Mouse (Mus musculus): Measurements from ENCODE around the gene Dennd6a. TPM values are rescaled to one million over a fixed set of nuclear protein-coding genes. Genes with fewer than 3 reads are reported as not detected.

The Dennd6a gene
- polyA plus RNA-seq, 1 experiment: 50.2 TPM

- TF ChIP-seq POLR2A (IDR thresholded peaks at IDR 0.05; ENCODE audit: borderline replicate concordance, low read depth, low read length) (no peak), CTCF (IDR thresholded peaks at IDR 0.05; ENCODE audit: low read depth, low read length) (no peak)
- H3K4me1 ChIP-seq (ENCODE audit: control insufficient read depth, insufficient read depth, low read length): peaks cover 3% of the 10 kb centered on the region; the same call in 1 of the 2 replicates
- no peak overlapping the region for H3K27ac ChIP-seq (ENCODE audit: insufficient read depth, low read depth, low read length)
- H3K4me3 ChIP-seq (ENCODE audit: insufficient read depth, low read length): no peak overlapping the region
Measured at GRCm38 (mm10) chr14:26595167-26595566, 21.5 kb downstream of the Dennd6a start.

DNA sequence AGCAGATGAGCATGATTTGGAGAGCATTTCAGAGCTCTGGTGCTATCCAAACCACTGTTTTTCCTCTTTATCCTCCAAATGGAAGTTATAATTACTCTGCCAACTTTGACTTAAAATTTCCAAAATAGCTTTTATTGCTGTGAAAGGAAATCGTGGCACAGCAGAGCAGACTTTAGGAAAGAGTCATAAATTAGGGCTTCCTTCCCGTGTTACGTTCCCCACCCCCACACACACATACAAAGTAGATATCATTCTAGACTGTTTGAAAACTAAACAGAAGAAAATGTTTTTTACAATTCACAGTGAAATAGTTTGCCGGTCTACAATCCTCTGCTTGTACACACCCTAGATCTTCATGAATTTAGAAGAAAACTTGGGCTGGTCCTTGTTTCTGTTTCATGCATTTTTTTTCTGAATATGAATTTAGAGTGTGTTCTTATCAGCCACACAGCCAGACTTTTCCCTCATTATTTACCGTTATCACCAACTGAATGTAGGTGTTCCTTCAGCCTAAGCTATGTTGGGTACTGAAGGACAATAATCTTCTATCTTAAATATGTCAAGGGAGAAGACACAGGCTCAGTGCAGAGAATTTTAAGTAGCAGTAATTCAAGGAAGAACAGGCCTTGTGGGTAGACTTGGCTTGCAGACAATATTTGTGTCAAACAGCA lies 22.2 kb downstream of the Dennd6a start:
- Histone ChIP-seq H3K27ac (ENCODE audit: insufficient read depth, low read depth, low read length) (no peak overlapping the region), H3K4me3 (ENCODE audit: insufficient read depth, low read length) (no peak overlapping the region), H3K4me1 (ENCODE audit: control insufficient read depth, insufficient read depth, low read length) (peaks cover 3% of the 10 kb centered on the region; the same call in 1 of the 2 replicates)
- TF ChIP-seq POLR2A (IDR thresholded peaks at IDR 0.05; ENCODE audit: borderline replicate concordance, low read depth, low read length) (no peak), CTCF (IDR thresholded peaks at IDR 0.05; ENCODE audit: low read depth, low read length) (no peak)

DNA sequence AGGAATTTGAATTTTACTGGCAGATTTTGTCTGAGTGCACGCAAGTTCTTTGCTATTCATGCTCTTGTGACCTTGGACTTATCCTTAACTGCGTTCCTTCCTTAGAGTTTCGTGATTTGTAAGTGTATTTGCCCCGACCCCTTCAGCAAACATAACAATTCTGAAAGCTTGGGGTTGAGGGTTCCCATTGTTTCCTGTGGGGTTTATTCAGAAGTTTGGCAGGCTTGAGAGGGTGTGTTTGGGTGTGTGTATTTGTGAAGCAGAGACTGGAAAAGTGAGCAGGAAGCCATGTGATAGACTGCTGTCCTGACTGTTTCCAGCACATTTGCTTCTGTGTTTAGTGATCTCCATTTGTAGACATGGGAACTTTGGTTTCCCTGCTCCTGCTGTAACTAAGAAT lies 31.7 kb downstream of the Dennd6a start:
- no peak overlapping the region for H3K27ac ChIP-seq (ENCODE audit: insufficient read depth, low read depth, low read length)
- H3K4me1 ChIP-seq (ENCODE audit: control insufficient read depth, insufficient read depth, low read length): 0 out of 2 replicates have a peak, but pooled peaks cover 2% of the 10 kb centered on the region
- H3K4me3 ChIP-seq (ENCODE audit: insufficient read depth, low read length): no peak overlapping the region
- TF ChIP-seq POLR2A (IDR thresholded peaks at IDR 0.05; ENCODE audit: borderline replicate concordance, low read depth, low read length) (no peak), CTCF (IDR thresholded peaks at IDR 0.05; ENCODE audit: low read depth, low read length) (no peak)

DNA sequence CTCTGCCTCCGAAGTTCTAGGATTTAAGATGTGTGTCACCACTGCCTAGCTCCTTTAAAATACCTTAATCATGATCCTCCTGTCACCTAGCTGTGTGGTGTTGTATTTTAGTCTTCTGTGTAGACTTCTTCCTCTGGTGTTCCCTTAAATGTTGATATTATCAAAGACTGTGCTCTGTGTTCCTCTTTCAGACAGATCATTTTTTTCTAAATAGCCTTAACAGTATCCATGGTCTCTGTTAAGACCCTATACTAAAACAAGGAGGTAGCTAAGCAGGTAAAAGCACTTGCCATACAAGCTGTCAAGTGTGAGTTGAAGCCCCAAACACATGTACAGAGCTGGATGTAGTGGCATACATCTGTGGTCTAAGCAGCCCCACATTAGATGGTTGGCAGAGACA lies 36.0 kb downstream of the Dennd6a start:
- peaks cover 15% of the 10 kb centered on the region for H3K4me1 ChIP-seq (ENCODE audit: control insufficient read depth, insufficient read depth, low read length)
- H3K27ac ChIP-seq (ENCODE audit: insufficient read depth, low read depth, low read length): no peak overlapping the region
- no peak overlapping the region for H3K4me3 ChIP-seq (ENCODE audit: insufficient read depth, low read length)
- TF ChIP-seq CTCF (IDR thresholded peaks at IDR 0.05; ENCODE audit: low read depth, low read length) (no peak), POLR2A (IDR thresholded peaks at IDR 0.05; ENCODE audit: borderline replicate concordance, low read depth, low read length) (no peak)

DNA sequence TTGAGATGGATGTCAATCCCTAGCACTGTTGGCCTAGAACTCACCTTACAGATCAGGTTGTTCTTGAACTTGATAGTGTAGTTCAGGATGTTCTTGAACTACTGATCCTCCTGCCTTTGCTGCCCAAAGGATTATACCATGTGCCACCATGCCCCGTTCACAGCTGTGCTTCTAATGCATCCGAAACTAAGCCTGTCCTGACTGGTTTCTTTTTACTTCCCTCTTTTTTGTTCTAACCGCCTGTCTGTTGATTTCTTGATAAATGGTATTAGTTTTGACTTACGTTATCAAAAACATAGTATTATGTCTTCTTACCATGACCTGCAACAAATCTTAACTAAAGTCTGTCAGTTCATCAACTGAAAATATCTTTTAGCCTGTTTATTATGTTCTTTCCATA lies 37.0 kb downstream of the Dennd6a start:
- Histone ChIP-seq H3K4me1 (ENCODE audit: control insufficient read depth, insufficient read depth, low read length) (peaks cover 15% of the 10 kb centered on the region), H3K27ac (ENCODE audit: insufficient read depth, low read depth, low read length) (no peak overlapping the region), H3K4me3 (ENCODE audit: insufficient read depth, low read length) (no peak overlapping the region)
- TF ChIP-seq CTCF (IDR thresholded peaks at IDR 0.05; ENCODE audit: low read depth, low read length) (no peak), POLR2A (IDR thresholded peaks at IDR 0.05; ENCODE audit: borderline replicate concordance, low read depth, low read length) (no peak)

DNA sequence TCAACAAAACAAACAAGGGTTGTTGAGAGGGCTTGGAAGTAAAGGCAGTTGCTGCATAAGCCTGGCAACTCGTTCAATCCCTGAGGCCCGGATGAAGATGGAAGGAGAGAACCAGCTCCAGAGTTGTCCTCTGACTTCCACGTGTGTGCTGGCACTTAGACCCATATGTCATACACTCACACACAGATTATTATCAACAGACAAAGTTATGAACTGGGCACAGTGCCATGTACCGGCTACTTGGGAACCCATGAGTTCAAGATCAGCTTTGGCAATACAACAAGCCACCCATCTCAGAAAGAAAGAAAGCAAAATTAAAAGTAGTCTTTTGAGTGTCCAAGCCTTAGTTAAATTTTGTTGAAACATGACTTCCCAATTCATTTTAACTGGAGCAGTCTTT lies 51.6 kb downstream of the Dennd6a start:
- Histone ChIP-seq H3K27ac (ENCODE audit: insufficient read depth, low read depth, low read length) (no peak overlapping the region), H3K4me3 (ENCODE audit: insufficient read depth, low read length) (no peak overlapping the region), H3K4me1 (ENCODE audit: control insufficient read depth, insufficient read depth, low read length) (peaks cover 42% of the 10 kb centered on the region)
- TF ChIP-seq POLR2A (IDR thresholded peaks at IDR 0.05; ENCODE audit: borderline replicate concordance, low read depth, low read length): no peak
- TF ChIP-seq CTCF (IDR thresholded peaks at IDR 0.05; ENCODE audit: low read depth, low read length): no peak

- Histone ChIP-seq H3K4me3 (ENCODE audit: insufficient read depth, low read length) (no peak overlapping the region), H3K27ac (ENCODE audit: insufficient read depth, low read depth, low read length) (peak overlapping the region; percentile 92), H3K4me1 (ENCODE audit: control insufficient read depth, insufficient read depth, low read length) (peaks cover 42% of the 10 kb centered on the region)
- TF ChIP-seq CTCF (IDR thresholded peaks at IDR 0.05; ENCODE audit: low read depth, low read length) (no peak), POLR2A (IDR thresholded peaks at IDR 0.05; ENCODE audit: borderline replicate concordance, low read depth, low read length) (no peak)
Measured at GRCm38 (mm10) chr14:26626605-26627140, 53.0 kb downstream of the Dennd6a start.

- Histone ChIP-seq H3K27ac (ENCODE audit: insufficient read depth, low read depth, low read length) (peak overlapping the region; percentile 71), H3K4me1 (ENCODE audit: control insufficient read depth, insufficient read depth, low read length) (peaks cover 5% of the 10 kb centered on the region), H3K4me3 (ENCODE audit: insufficient read depth, low read length) (peak overlapping the region; percentile 58)
- TF ChIP-seq POLR2A (IDR thresholded peaks at IDR 0.05; ENCODE audit: borderline replicate concordance, low read depth, low read length) (no peak), CTCF (IDR thresholded peaks at IDR 0.05; ENCODE audit: low read depth, low read length) (no peak)
Measured at GRCm38 (mm10) chr14:26637025-26637850, 63.6 kb downstream of the Dennd6a start.

- TF ChIP-seq CTCF (IDR thresholded peaks at IDR 0.05; ENCODE audit: low read depth, low read length): no peak
- TF ChIP-seq POLR2A (IDR thresholded peaks at IDR 0.05; ENCODE audit: borderline replicate concordance, low read depth, low read length): no peak
- Histone ChIP-seq H3K4me1 (ENCODE audit: control insufficient read depth, insufficient read depth, low read length) (peaks cover 7% of the 10 kb centered on the region), H3K27ac (ENCODE audit: insufficient read depth, low read depth, low read length) (peak within 1 kb of the TSS; percentile 84), H3K4me3 (ENCODE audit: insufficient read depth, low read length) (peak within 1 kb of the TSS; percentile 92)
Measured at GRCm38 (mm10) chr14:26637851-26638707, 64.4 kb downstream of the Dennd6a start, which contains the start of gene Arf4. Gene Arf4, plus strand, starts transcription at chr14:26638074.

Data from bone marrow macrophage, adult 2 months (primary cell).